Mouse (Mus musculus) kidney, postnatal 0 days (tissue): ENCODE measurements around the gene Gm33543. TPM values are rescaled to one million over a fixed set of nuclear protein-coding genes. Genes with fewer than 3 reads are reported as not detected.

Experiments
- ATAC-seq: fragments of 200-750 bp; cut with Nextera tagmentation; replicated peaks from 2 replicates; pipeline ENCODE4 v1.8.0; 2017; ENCODE audit warnings: low read depth, moderate number of reproducible peaks, moderate TSS enrichment, moderate library complexity; ENCODE audit not compliant: low FRiP score
- DNase-seq: peaks from one replicate; pipeline ENCODE4 v3.0.0-alpha.2; 2016; ENCODE audit warnings: low spot score
- H3K27ac ChIP-seq: fragments of 300-500 bp; sonication (generic); 2 replicates; pipeline ENCODE4 v1.5.1; 2014; ENCODE audit warnings: mild to moderate bottlenecking
- H3K27me3 ChIP-seq: fragments of 300-500 bp; sonication (generic); 2 replicates; pipeline ENCODE4 v1.6.1; 2014; ENCODE audit warnings: low read length, mixed read lengths; ENCODE audit not compliant: insufficient read depth
- H3K36me3 ChIP-seq: fragments of 300-500 bp; sonication (generic); 2 replicates; pipeline ENCODE4 v1.6.1; 2014; ENCODE audit warnings: low read length, mixed read lengths; ENCODE audit not compliant: insufficient read depth
- H3K4me1 ChIP-seq: fragments of 300-500 bp; sonication (generic); replicated peaks from 2 replicates; pipeline ENCODE4 v1.6.1; 2014; ENCODE audit warnings: antibody characterized with exemption, low read length, mixed read lengths; ENCODE audit not compliant: insufficient read depth
- H3K4me2 ChIP-seq: fragments of 300-500 bp; sonication (generic); 2 replicates; pipeline ENCODE4 v1.6.1; 2014; ENCODE audit warnings: mild to moderate bottlenecking, low read length, moderate library complexity, mixed read lengths
- H3K4me3 ChIP-seq: fragments of 300-500 bp; sonication (generic); replicated peaks from 2 replicates; pipeline ENCODE4 v1.5.1; 2014; ENCODE audit warnings: low read depth, low read length
- H3K9ac ChIP-seq: fragments of 300-500 bp; sonication (generic); 2 replicates; pipeline ENCODE4 v1.6.1; 2014; ENCODE audit warnings: low read depth, low read length
- H3K9me3 ChIP-seq: fragments of 300-500 bp; sonication (generic); replicated peaks from 2 replicates; pipeline ENCODE4 v1.6.1; 2016; ENCODE audit warnings: low read length, inconsistent platforms, mixed read lengths
- CTCF ChIP-seq: IDR thresholded peaks from 2 replicates; pipeline ENCODE4 v1.5.1; 2016; ENCODE audit warnings: antibody characterized with exemption, low read depth, mild to moderate bottlenecking, moderate library complexity
- WGBS: fragments of 180-500 bp; shearing (Covaris S2); extraction: QIAGEN DNeasy Blood & Tissue Kit; methylation state at CpG from one replicate; pipeline ENCODE4 v1.1.7; 2014; 5-methylcytosine and 5-hydroxymethylcytosine counted together
- polyA plus RNA-seq: library from polyadenylated mRNA; unstranded; fragments of >200 nt; fragmentation: Nextera tagmentation; extraction: Ambion mirVana; gene quantifications from 2 replicates; pipeline ENCODE4 v1.2.1, GENCODE M21; 2015

Gene Gm33543
- polyA plus RNA-seq, 1 experiment from 2014 or later: 0.62 TPM

- Histone ChIP-seq H3K4me3 (no peak overlapping the region), H3K27me3 (no peaks in the 10 kb centered on the region), H3K9ac (no peak overlapping the region), H3K4me1 (no peaks in the 10 kb centered on the region), H3K27ac (no peak overlapping the region), H3K9me3 (no peaks in the 10 kb centered on the region), H3K4me2 (no peak overlapping the region), H3K36me3 (no peaks in the 10 kb centered on the region)
- ATAC-seq (no peak), DNase-seq (no peak)
- 92% methylated on average over 2 of the region's 2 CpGs for WGBS
- TF ChIP-seq CTCF: no peak
These were observed 55.6 kb downstream of the Gm33543 start for GRCm38 (mm10) chr10:95787176-95787575.

- H3K27ac ChIP-seq: no peak overlapping the region
- H3K4me2 ChIP-seq: no peak overlapping the region
- WGBS: 38% methylated on average over 7 of the region's 7 CpGs
- no peaks in the 10 kb centered on the region for H3K9me3 ChIP-seq
- ATAC-seq (no peak), DNase-seq (no peak)
- peaks cover 2% of the 10 kb centered on the region; the same call in 1 of the 2 replicates for H3K4me1 ChIP-seq
- H3K9ac ChIP-seq: no peak overlapping the region
- H3K4me3 ChIP-seq: no peak overlapping the region
- TF ChIP-seq CTCF: no peak
- H3K27me3 ChIP-seq: no peaks in the 10 kb centered on the region
- H3K36me3 ChIP-seq: no peaks in the 10 kb centered on the region
These were observed 57.9 kb downstream of the Gm33543 start for GRCm38 (mm10) chr10:95784837-95785236.

- Histone ChIP-seq H3K27me3 (no peaks in the 10 kb centered on the region), H3K27ac (peak overlapping the region; percentile 54; the same call in 1 of the 2 replicates), H3K4me2 (no peak overlapping the region), H3K9ac (no peak overlapping the region), H3K36me3 (no peaks in the 10 kb centered on the region), H3K4me1 (peaks cover 2% of the 10 kb centered on the region; the same call in 1 of the 2 replicates), H3K4me3 (no peak overlapping the region), H3K9me3 (no peaks in the 10 kb centered on the region)
- no peak for TF ChIP-seq CTCF
- 65% methylated on average over 8 of the region's 8 CpGs for WGBS
- ATAC-seq: no peak
- no peak for DNase-seq
These were observed 61.7 kb downstream of the Gm33543 start for GRCm38 (mm10) chr10:95780881-95781600.

GRCm38 (mm10) chr10:95779801-95780385 lies 62.8 kb downstream of the Gm33543 start:
- TF ChIP-seq CTCF: peak; percentile 42; the same call in 1 of the 2 replicates

GRCm38 (mm10) chr10:95778622-95779021 lies 64.1 kb downstream of the Gm33543 start:
- Histone ChIP-seq H3K4me2 (no peak overlapping the region), H3K27me3 (no peaks in the 10 kb centered on the region), H3K9ac (no peak overlapping the region), H3K4me3 (no peak overlapping the region), H3K4me1 (peaks cover 2% of the 10 kb centered on the region; the same call in 1 of the 2 replicates), H3K27ac (peak overlapping the region; percentile 73), H3K9me3 (no peaks in the 10 kb centered on the region), H3K36me3 (no peaks in the 10 kb centered on the region)
- DNase-seq: peak; percentile 52
- no peak for TF ChIP-seq CTCF
- 45% methylated on average over 8 of the region's 8 CpGs for WGBS
- peak; percentile 27; the same call in 1 of the 2 replicates for ATAC-seq

More at GRCm38 (mm10) chr10:95779801-95780385, 62.8 kb downstream of the Gm33543 start:
- 77% methylated on average over 13 of the region's 13 CpGs for WGBS
- no peaks in the 10 kb centered on the region for H3K9me3 ChIP-seq
- H3K4me1 ChIP-seq: peaks cover 2% of the 10 kb centered on the region; the same call in 1 of the 2 replicates
- H3K9ac ChIP-seq: no peak overlapping the region
- no peak overlapping the region for H3K4me3 ChIP-seq
- no peaks in the 10 kb centered on the region for H3K27me3 ChIP-seq
- no peaks in the 10 kb centered on the region for H3K36me3 ChIP-seq
- H3K27ac ChIP-seq: peak overlapping the region; percentile 73; the same call in 1 of the 2 replicates
- no peak overlapping the region for H3K4me2 ChIP-seq
- DNase-seq (no peak), ATAC-seq (no peak)

GRCm38 (mm10) chr10:95777701-95778320 lies 64.9 kb downstream of the Gm33543 start:
- H3K36me3 ChIP-seq: no peaks in the 10 kb centered on the region
- DNase-seq (no peak), ATAC-seq (peak; percentile 55)
- WGBS: 72% methylated on average over 15 of the region's 15 CpGs
- H3K9me3 ChIP-seq: no peaks in the 10 kb centered on the region
- H3K27me3 ChIP-seq: no peaks in the 10 kb centered on the region
- H3K27ac ChIP-seq: peak overlapping the region; percentile 73
- no peak for TF ChIP-seq CTCF
- peaks cover 2% of the 10 kb centered on the region; the same call in 1 of the 2 replicates for H3K4me1 ChIP-seq
- H3K9ac ChIP-seq: no peak overlapping the region
- no peak overlapping the region for H3K4me2 ChIP-seq
- H3K4me3 ChIP-seq: no peak overlapping the region
